Mouse (Mus musculus) liver, adult 2 months (tissue): ENCODE data around the gene Dsn1. TPM values are rescaled to one million over a fixed set of nuclear protein-coding genes. Genes with fewer than 3 reads are reported as not detected.

Experiments used
- DNase-seq: peaks from one replicate; pipeline ENCODE4 v3.0.0-alpha.2; 2011; ENCODE audit warnings: low read depth, low spot score; ENCODE audit errors: extremely low read depth
- H3K27ac ChIP-seq: fragments of 200-500 bp; replicated peaks from 2 replicates; pipeline ENCODE4 v1.5.1; 2012; ENCODE audit warnings: low read depth, mild to moderate bottlenecking, control low read depth, inconsistent platforms, low read length; ENCODE audit not compliant: insufficient read depth
- H3K27me3 ChIP-seq: fragments of 200-500 bp; 2 replicates; pipeline ENCODE4 v1.6.1; 2012; ENCODE audit warnings: mild to moderate bottlenecking, moderate library complexity, low read length, inconsistent platforms; ENCODE audit not compliant: control insufficient read depth, insufficient read depth
- H3K36me3 ChIP-seq: fragments of 200-500 bp; 2 replicates; pipeline ENCODE4 v1.6.1; 2012; ENCODE audit warnings: low read length, inconsistent platforms; ENCODE audit not compliant: control insufficient read depth, insufficient read depth
- H3K4me1 ChIP-seq: fragments of 200-500 bp; 2 replicates; pipeline ENCODE4 v1.6.1; 2011; ENCODE audit warnings: low read length; ENCODE audit not compliant: control insufficient read depth, insufficient read depth
- H3K4me3 ChIP-seq: fragments of 200-500 bp; 2 replicates; pipeline ENCODE4 v1.5.1; 2011; ENCODE audit warnings: low read depth, mild to moderate bottlenecking, control low read depth, low read length, moderate library complexity; ENCODE audit not compliant: insufficient read depth
- H3K79me2 ChIP-seq: fragments of 200-500 bp; 2 replicates; pipeline ENCODE4 v1.6.1; 2012; ENCODE audit warnings: inconsistent platforms, mild to moderate bottlenecking, low read length, moderate library complexity; ENCODE audit not compliant: control insufficient read depth, insufficient read depth
- H3K9ac ChIP-seq: fragments of 200-500 bp; 2 replicates; pipeline ENCODE4 v1.6.1; 2012; ENCODE audit warnings: low read depth, mild to moderate bottlenecking, control low read depth, inconsistent platforms, low read length
- CTCF ChIP-seq: fragments of 200-500 bp; IDR thresholded peaks from 2 replicates; pipeline ENCODE4 v1.5.1; 2011; ENCODE audit warnings: low read depth, low read length, control low read depth
- POLR2A ChIP-seq: fragments of 200-500 bp; IDR thresholded peaks from 2 replicates; pipeline ENCODE4 v1.6.1; 2011; ENCODE audit warnings: low read length, control low read depth; ENCODE audit not compliant: insufficient read depth; ENCODE audit errors: extremely low read depth
- WGBS: fragments of 180-500 bp; shearing (Covaris S2); methylation state at CpG from one replicate; pipeline ENCODE4 v1.1.7; 2018; 5-methylcytosine and 5-hydroxymethylcytosine counted together
- polyA plus RNA-seq: library from polyadenylated mRNA; depleted of rRNA; stranded (reverse); fragments of >200 nt; gene quantifications from 2 replicates; pipeline ENCODE4 v1.2.3, GENCODE M21; 2012
- total RNA-seq: library from RNA; depleted of rRNA; stranded (reverse); fragments of >200 nt; gene quantifications from 2 replicates; pipeline ENCODE4 v1.2.3, GENCODE M21; 2014

Dsn1 gene
- total and polyA plus RNA-seq, 2 experiments = 0.10 to 1.0 TPM

DNA sequence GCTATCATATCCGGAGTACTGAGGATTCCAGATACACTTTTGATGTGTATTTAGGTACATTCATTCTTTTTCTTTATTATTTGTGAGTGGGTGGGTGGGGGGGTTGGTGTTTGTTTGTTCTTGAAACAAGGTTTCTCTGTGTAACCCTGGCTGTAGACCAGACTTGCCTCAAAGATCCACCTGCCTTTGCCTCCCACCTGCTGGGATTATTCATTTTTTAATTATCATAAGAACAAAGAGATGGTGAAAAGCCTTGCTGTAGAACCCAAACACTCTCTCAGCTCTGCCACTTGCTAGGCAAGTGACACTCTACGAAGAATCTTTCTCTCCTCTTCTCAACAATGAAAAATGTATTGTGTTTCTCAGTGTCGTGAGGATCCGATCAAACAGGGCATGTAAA is 12.3 kb upstream of the Dsn1 start:
- Histone ChIP-seq H3K27ac (no peak overlapping the region), H3K4me3 (no peak overlapping the region), H3K79me2 (no peaks in the 10 kb centered on the region), H3K9ac (no peak overlapping the region), H3K36me3 (no peaks in the 10 kb centered on the region), H3K4me1 (peaks cover 3% of the 10 kb centered on the region; the same call in 1 of the 2 replicates), H3K27me3 (no peaks in the 10 kb centered on the region)
- WGBS = 94% methylated on average over 4 of the region's 4 CpGs
- DNase-seq = no peak
- TF ChIP-seq POLR2A = no peak
- no peak for TF ChIP-seq CTCF

DNA sequence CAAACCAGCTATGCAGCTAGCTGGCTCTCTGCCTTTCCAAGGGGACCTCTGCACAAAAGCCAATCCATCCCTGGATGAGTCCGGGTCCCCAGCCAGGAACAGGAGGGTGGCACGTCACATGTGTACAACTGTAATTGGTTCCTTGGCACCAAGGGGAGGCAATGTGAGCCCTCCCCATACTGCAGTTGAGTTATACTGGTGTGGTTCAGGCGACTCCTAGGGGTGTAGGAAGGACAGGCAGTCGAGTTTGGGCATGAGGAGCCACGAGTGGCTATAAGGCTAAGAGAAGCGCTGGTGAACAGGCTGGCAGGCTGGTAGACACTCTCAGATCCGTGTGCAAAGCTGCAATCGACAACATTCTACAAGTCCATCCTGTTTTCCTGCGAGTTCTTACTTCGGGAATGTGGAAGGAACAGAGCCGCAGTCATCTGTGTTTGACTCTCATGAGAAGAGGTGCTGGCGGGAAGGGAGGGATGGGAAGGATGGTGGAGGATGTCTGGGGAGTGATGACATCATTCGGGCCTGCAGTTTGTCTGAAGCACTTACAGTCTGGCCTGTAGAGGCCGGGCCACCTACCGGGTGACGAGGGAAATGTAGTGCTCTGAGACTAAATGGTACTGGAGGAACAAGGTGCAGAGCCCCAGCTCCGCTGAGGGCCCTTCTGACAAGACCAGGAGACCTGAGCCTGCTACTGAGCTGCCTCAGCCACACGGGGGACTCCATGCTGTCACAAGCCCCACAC is 9.7 kb upstream of the Dsn1 start:
- no peaks in the 10 kb centered on the region for H3K36me3 ChIP-seq

DNA sequence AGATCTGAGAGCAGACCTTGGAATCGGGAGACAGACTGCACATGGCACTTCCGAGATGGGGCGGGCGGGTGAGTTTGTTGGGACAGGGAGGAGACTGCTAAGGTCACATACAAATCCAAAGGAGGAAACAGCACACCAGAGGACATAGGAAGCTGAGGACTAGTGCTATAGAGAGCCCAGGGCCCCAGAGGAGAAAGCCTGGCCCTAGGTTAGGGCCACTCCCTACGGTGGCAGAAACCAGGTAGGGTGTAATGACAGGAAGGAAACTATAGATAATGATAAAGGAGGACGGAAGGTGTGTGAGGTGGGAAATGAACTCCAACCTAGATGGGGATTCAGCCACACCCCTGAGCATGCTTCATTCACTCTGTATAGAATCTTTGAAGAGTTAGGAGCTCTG is 5.4 kb upstream of the Dsn1 start:
- Histone ChIP-seq H3K4me1 (peaks cover 6% of the 10 kb centered on the region), H3K27me3 (no peaks in the 10 kb centered on the region), H3K79me2 (no peaks in the 10 kb centered on the region), H3K4me3 (no peak overlapping the region), H3K9ac (no peak overlapping the region), H3K36me3 (no peaks in the 10 kb centered on the region), H3K27ac (no peak overlapping the region)
- DNase-seq = no peak
- 84% methylated on average over 6 of the region's 6 CpGs for WGBS
- no peak for TF ChIP-seq CTCF
- no peak for TF ChIP-seq POLR2A

More for the DNA sequence above, 9.7 kb upstream of the Dsn1 start:
- H3K27ac ChIP-seq = no peak overlapping the region
- no peaks in the 10 kb centered on the region for H3K79me2 ChIP-seq
- H3K27me3 ChIP-seq = no peaks in the 10 kb centered on the region
- TF ChIP-seq POLR2A = no peak
- no peak; the same call in 1 of the 2 replicates for TF ChIP-seq CTCF
- H3K9ac ChIP-seq = no peak overlapping the region
- H3K4me3 ChIP-seq = no peak overlapping the region
- peaks cover 3% of the 10 kb centered on the region; the same call in 1 of the 2 replicates for H3K4me1 ChIP-seq
- WGBS = 75% methylated on average over 18 of the region's 18 CpGs
- DNase-seq = no peak

DNA sequence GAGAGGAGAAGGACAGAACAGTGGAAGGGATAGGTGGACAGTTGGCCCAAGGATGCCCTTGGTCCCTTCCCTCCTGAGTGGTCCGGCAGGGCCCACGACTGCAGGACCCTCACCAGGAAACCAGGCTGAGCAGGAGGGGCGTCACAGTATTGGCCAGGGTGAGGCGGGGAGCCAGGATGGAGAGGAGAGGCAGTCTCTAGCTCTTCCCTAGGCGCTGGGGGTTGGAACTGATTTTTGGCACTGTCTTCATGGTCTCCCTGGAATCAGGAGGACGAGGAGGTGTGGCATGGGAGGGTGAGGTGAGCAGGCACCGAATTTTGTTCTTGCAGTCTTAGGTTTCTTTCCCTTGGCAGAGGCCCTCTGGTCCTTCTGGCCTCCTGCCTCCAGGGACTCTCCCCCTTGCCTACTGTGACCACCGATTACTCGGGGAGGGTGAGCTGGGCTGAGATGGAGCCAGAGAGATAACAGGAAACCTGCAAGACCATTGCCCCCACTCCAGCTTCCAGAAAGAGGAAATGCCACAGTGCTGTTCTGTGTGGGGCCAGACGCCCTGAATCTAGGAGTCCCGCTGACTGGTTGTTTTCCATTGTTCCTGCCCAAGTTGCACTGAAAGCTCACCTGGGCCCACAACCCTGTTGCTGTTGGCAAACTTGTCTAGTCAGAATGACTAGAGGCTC is 3.8 kb upstream of the Dsn1 start:
- Histone ChIP-seq H3K4me3 (no peak overlapping the region), H3K79me2 (no peaks in the 10 kb centered on the region), H3K27ac (no peak overlapping the region), H3K36me3 (no peaks in the 10 kb centered on the region), H3K4me1 (peaks cover 4% of the 10 kb centered on the region), H3K9ac (no peak overlapping the region), H3K27me3 (no peaks in the 10 kb centered on the region)
- DNase-seq = no peak
- WGBS = 63% methylated on average over 11 of the region's 11 CpGs
- TF ChIP-seq CTCF = no peak

DNA sequence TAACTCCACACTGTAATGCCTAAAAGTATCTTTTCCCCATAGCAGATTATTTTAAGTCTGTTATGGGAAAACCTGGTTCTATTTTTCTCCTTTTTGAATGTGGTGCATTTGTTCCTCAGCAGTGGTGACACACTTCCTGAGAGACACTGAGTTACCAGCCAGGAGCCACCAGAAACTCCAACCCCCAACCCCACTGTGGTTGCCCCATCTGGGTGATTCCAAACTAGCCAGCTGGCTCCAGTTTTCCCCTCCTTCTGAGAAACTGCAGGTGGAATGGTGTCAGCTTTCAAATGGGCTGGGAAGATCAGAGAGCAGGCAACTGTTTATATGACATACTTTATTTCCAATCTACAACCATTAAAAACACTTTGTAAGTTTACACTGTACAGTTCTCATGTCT is 3.2 kb upstream of the Dsn1 start:
- no peak for DNase-seq
- Histone ChIP-seq H3K27ac (no peak overlapping the region), H3K4me3 (no peak overlapping the region), H3K4me1 (peaks cover 3% of the 10 kb centered on the region), H3K79me2 (no peaks in the 10 kb centered on the region), H3K9ac (no peak overlapping the region), H3K27me3 (no peaks in the 10 kb centered on the region), H3K36me3 (no peaks in the 10 kb centered on the region)
- no peak for TF ChIP-seq CTCF
- TF ChIP-seq POLR2A = no peak

DNA sequence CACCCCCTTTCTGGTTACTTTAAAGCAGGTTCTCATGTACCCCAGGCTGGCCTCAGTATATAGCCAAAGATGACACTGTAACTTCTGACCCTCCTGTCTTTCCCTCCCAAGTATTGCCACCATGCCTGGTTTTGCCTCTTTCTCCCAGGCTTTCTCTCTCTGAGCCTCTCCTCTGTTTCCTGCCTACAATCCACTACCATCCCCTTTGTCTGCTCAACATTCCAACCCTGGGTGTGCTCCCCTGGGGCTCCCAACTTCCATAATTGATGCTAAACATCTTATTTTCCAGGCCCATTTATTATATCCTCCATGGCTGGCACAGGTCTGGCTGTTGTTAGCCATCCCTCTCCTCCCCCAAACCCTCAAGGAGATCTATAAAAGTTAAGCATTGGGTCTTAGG is 1.6 kb upstream of the Dsn1 start:
- no peak for TF ChIP-seq CTCF
- TF ChIP-seq POLR2A = no peak
- H3K9ac ChIP-seq = no peak overlapping the region
- H3K79me2 ChIP-seq = no peaks in the 10 kb centered on the region
- no peak for DNase-seq
- H3K27ac ChIP-seq = no peak overlapping the region
- H3K27me3 ChIP-seq = no peaks in the 10 kb centered on the region
- peaks cover 3% of the 10 kb centered on the region for H3K4me1 ChIP-seq
- H3K36me3 ChIP-seq = no peaks in the 10 kb centered on the region
- no peak overlapping the region for H3K4me3 ChIP-seq
